Mouse (Mus musculus) gastrocnemius, adult 2 months (tissue): ENCODE data around the gene Igsf3. TPM values are rescaled to one million over a fixed set of nuclear protein-coding genes. Genes with fewer than 3 reads are reported as not detected.

ENCODE experiments used
- DNase-seq: peaks from one replicate; pipeline ENCODE4 v3.0.0; 2022
- H3K27ac ChIP-seq: fragments of 200-600 bp; 2 replicates; pipeline ENCODE4 v1.8.1; 2022; ENCODE audit warnings: mild to moderate bottlenecking
- H3K4me3 ChIP-seq: fragments of 200-600 bp; 2 replicates; pipeline ENCODE4 v1.8.1; 2022; ENCODE audit warnings: mild to moderate bottlenecking, moderate library complexity
- CTCF ChIP-seq: fragments of 200-600 bp; IDR thresholded peaks from 2 replicates; pipeline ENCODE4 v1.8.1; 2022; ENCODE audit warnings: antibody characterized with exemption, mild to moderate bottlenecking, moderate library complexity
- intact Hi-C: fragments of 180-260 bp; cut with DNase I; formaldehyde crosslinking; loops from one replicate; pipeline ENCODE4 v1.15.1; 2025
- total RNA-seq, 2 experiments: library from RNA; stranded (reverse); gene quantifications; 2 replicates each; pipeline ENCODE4 v1.2.3; 2021

Gene Igsf3
- total RNA-seq, 2 experiments from 2014 or later = 3.0 to 3.2 TPM

DNA sequence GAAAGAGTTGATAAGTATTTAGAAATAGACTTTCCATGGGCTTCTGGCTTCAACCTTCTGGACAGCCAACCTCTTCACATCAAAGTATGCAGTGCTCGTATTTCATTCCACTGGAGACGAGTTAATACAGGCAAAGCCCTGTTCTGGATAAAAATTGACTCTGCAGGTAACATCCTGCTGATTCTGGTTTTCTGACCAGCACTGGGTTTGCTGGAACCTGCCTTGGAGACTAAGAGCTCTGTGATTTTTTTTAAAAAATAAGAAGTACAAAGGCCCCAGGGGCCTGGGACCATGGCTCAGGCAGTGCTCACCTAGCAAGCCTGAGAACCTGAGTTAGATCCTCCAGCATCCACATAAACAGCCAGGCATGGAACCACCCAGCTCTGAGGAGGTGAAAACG is 130.9 kb downstream of the Igsf3 start:
- TF ChIP-seq CTCF = no peak
- Histone ChIP-seq H3K4me3 (no peak overlapping the region), H3K27ac (no peak overlapping the region)
- no peak for DNase-seq
- intact Hi-C loops = loop anchor here (2.0 kb wide), 1 partner anchor 95 kb away; no protein-coding TSS in a partner anchor

- TF ChIP-seq CTCF = no peak
- DNase-seq = no peak
- Histone ChIP-seq H3K27ac (no peak overlapping the region), H3K4me3 (no peak overlapping the region)
- intact Hi-C loops = no loop called here
Measured at GRCm38 (mm10) chr3:101509707-101510544, 133.0 kb downstream of the Igsf3 start.

GRCm38 (mm10) chr3:101510632-101511031 is 133.7 kb downstream of the Igsf3 start:
- Histone ChIP-seq H3K4me3 (no peak overlapping the region), H3K27ac (no peak overlapping the region)
- intact Hi-C loops = no loop called here
- DNase-seq = no peak
- TF ChIP-seq CTCF = no peak

Other genes with a start within 250 kb of the Igsf3 start
- not detected for gene Cd2, start 89.1 kb upstream of the Igsf3 start, total RNA-seq
- 10 to 100 TPM; 80.1 to 81.1 TPM for gene Atp1a1, start 227.6 kb downstream of the Igsf3 start, total RNA-seq